Mouse (Mus musculus): ENCODE measurements at regions not wholly inside any gene's neighbourhood (a gene's known extent, or its start where the extent isn't known, plus 50 kb on each side); places are given as distances from the start of the nearest gene placed in this dataset.

- no peak for TF ChIP-seq CTCF (IDR thresholded peaks at IDR 0.05; ENCODE audit: control insufficient read depth, insufficient read depth, low read length)
- no peak for TF ChIP-seq POLR2A (IDR thresholded peaks at IDR 0.05; ENCODE audit: borderline replicate concordance, control insufficient read depth, low read depth, low read length)
Observed at GRCm38 (mm10) chr1:179887921-179888320, 72.4 kb upstream of the Cdc42bpa start.

Measured in bone marrow, adult 2 months (tissue).